Mouse (Mus musculus): ENCODE measurements around the gene Tob2.
A peak's percentile ranks its signal among the peaks of the same experiment; 100 is the strongest.

GRCm38 (mm10) chr15:81812287-81812686 lies 46.3 kb downstream of the Tob2 start:
- 0 out of 2 replicates have a peak, but pooled peaks have one; percentile 13 for TF ChIP-seq POLR2A (IDR thresholded peaks at IDR 0.05; ENCODE audit: extremely low read depth, insufficient read depth, low read length)
- TF ChIP-seq CTCF (IDR thresholded peaks at IDR 0.05; ENCODE audit: extremely low read depth, insufficient read depth, low read length) = no peak
